Mouse (Mus musculus) lung, postnatal 0 days (tissue): ENCODE measurements around the gene Mmp14.

ENCODE experiments used
- CTCF ChIP-seq: IDR thresholded peaks from 2 replicates; pipeline ENCODE4 v1.5.1; 2016; ENCODE audit warnings: antibody characterized with exemption, mild to moderate bottlenecking
- EP300 ChIP-seq: IDR thresholded peaks from 2 replicates; pipeline ENCODE4 v1.6.1; 2016; ENCODE audit warnings: antibody characterized with exemption, mild to moderate bottlenecking, control low read depth

DNA sequence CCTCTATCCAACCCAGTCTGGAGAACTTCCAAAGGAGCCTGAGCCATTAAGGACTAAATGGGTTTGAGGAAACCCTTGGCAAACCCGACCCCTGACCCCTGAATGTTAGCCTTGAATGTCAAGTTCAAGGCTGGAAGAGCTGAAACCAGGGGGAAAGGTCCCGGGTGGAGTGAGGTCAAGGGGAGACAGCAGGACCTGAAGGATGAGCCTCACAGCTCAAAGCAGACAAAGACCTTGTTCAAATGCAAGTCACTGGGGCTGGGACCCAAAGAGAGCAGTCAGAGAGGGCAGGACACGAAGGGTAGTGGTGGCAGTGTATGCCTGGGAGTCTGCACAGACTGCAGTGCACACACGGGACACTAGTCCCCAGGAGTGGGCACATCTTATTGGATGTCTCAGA lies 10.0 kb downstream of the Mmp14 start:
- TF ChIP-seq EP300 (no peak), CTCF (no peak)
